In the genomic region with DNA sequence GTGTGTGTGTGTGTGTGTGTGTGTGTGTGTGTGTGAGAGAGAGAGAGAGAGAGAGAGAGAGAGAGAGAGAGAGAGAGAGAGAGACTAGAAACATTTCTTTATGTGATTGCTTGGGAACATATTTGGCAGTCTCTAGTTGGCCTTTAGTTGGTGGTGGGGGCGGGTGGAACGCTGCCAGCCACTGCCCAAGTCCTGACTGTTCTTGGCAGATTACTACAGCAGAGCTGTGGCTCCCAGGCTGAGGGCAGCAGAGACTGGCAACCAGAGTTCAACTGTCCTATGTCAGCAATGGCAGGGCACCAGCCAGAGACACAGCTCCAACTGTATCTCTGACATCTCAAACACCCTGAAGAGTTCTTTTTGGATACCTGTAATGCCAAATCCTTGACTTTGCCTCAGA, we compare ENCODE assay signal across 17 mouse cellular contexts. TPM values are rescaled to one million over a fixed set of nuclear protein-coding genes. Genes with fewer than 3 reads are reported as not detected.
DNase-seq lines count a peak whose midpoint lies in the region; ATAC-seq lines count a peak whose summit lies in the region.
"Had no signal": no experiment of that assay in that cellular context is flagged by ENCODE, and none has a peak within 500 bp of the region (broad histone marks: within the 10 kb centered on the region; RNA-seq: fewer than 3 reads in every experiment).

No protein-coding gene starts in this region.

- peaks cover 10% of the 10 kb centered on the region for H3K4me1 ChIP-seq in heart, embryonic 15.5 days (replicated peaks)
- H3K4me1 ChIP-seq in heart, embryonic 11.5 days (ENCODE audit: control insufficient read depth, insufficient read depth, low read length): no peaks in the 10 kb centered on the region
- H3K4me1 ChIP-seq: embryonic facial prominence, embryonic 10.5 days; hindbrain, embryonic 13.5 days; midbrain, embryonic 12.5 days had no signal

- no peak overlapping the region for H3K9ac ChIP-seq in heart, embryonic 15.5 days
- H3K9ac ChIP-seq in heart, embryonic 11.5 days (ENCODE audit: low read depth, low read length): no peak overlapping the region
- H3K9ac ChIP-seq: hindbrain, embryonic 13.5 days; midbrain, embryonic 12.5 days had no signal

- no peak overlapping the region for H3K4me3 ChIP-seq in heart, embryonic 15.5 days
- no peak overlapping the region for H3K4me3 ChIP-seq in heart, embryonic 11.5 days (ENCODE audit: low read depth, low read length)
- H3K4me3 ChIP-seq: embryonic facial prominence, embryonic 10.5 days; hindbrain, embryonic 13.5 days; midbrain, embryonic 12.5 days had no signal

- WGBS in heart, embryonic 15.5 days: 50% methylated on average over 2 of the region's 2 CpGs
- 70% methylated on average over 2 of the region's 2 CpGs for WGBS in heart, embryonic 11.5 days (ENCODE audit: insufficient replicate concordance)

- peak; percentile 35; the same call in 1 of the 2 replicates for ATAC-seq in heart, embryonic 15.5 days (replicated peaks; ENCODE audit: insufficient number of reproducible peaks, insufficient read depth, low FRiP score, low read depth)
- ATAC-seq in heart, embryonic 11.5 days (replicated peaks; ENCODE audit: insufficient number of reproducible peaks, low FRiP score, low TSS enrichment): no peak
- ATAC-seq: activated CD4-positive, CD25-positive, alpha-beta regulatory T cell, adult 4 months had no signal

- H3K27me3 ChIP-seq in heart, embryonic 15.5 days: no peaks in the 10 kb centered on the region
- H3K27me3 ChIP-seq in heart, embryonic 11.5 days (ENCODE audit: control insufficient read depth, insufficient read depth, low read length): no peaks in the 10 kb centered on the region
- H3K27me3 ChIP-seq: CH12.LX; midbrain, embryonic 12.5 days had no signal

- peak; percentile 56 for DNase-seq in adrenal gland, postnatal 10 days
- no peak for DNase-seq in adrenal gland, adult 8-10 months
- DNase-seq in kidney, postnatal 10 days: peak; percentile 39
- DNase-seq in kidney, postnatal 4 days: no peak
- DNase-seq in NIH3T3 (ENCODE audit: low read depth): peak; percentile 66
- no peak for DNase-seq in urinary bladder, postnatal 10 days (ENCODE audit: low spot score)
- DNase-seq: kidney, adult 11 months; right cerebral cortex, postnatal 14 days had no signal

- no peaks in the 10 kb centered on the region for H3K9me3 ChIP-seq in heart, embryonic 15.5 days (replicated peaks)
- H3K9me3 ChIP-seq in heart, embryonic 11.5 days (replicated peaks; ENCODE audit: control insufficient read depth, low read length): no peaks in the 10 kb centered on the region
- H3K9me3 ChIP-seq: embryonic facial prominence, embryonic 10.5 days; hindbrain, embryonic 13.5 days; midbrain, embryonic 12.5 days had no signal

- H3K4me2 ChIP-seq in heart, embryonic 15.5 days: no peak overlapping the region
- H3K4me2 ChIP-seq in heart, embryonic 11.5 days: no peak overlapping the region
- H3K4me2 ChIP-seq: hindbrain, embryonic 13.5 days; midbrain, embryonic 12.5 days had no signal

- no peaks in the 10 kb centered on the region for H3K36me3 ChIP-seq in heart, embryonic 15.5 days
- no peaks in the 10 kb centered on the region for H3K36me3 ChIP-seq in heart, embryonic 11.5 days (ENCODE audit: control insufficient read depth, insufficient read depth, low read length)
- H3K36me3 ChIP-seq: embryonic facial prominence, embryonic 10.5 days; hindbrain, embryonic 13.5 days; midbrain, embryonic 12.5 days had no signal

- H3K27ac ChIP-seq in heart, embryonic 15.5 days: peak overlapping the region; percentile 38; the same call in 1 of the 2 replicates
- H3K27ac ChIP-seq in heart, embryonic 11.5 days (ENCODE audit: low read depth, low read length): no peak overlapping the region
- H3K27ac ChIP-seq: embryonic facial prominence, embryonic 10.5 days; hindbrain, embryonic 13.5 days; midbrain, embryonic 12.5 days had no signal

RNA-seq across cellular contexts. Expression of gene Cpt2, which starts 20.7 kb away (rescaled TPM):
- total RNA-seq in adrenal gland, postnatal 10 days (2021): 100 to 1,000 TPM; 269 to 277 TPM
- 100 to 1,000 TPM in 3 of 4 experiments, 10 to 100 TPM in 1; 92.3 to 198 (median 141) TPM for total RNA-seq in adrenal gland, adult 8-10 months (2022)
- 54.0 and 55.1 TPM in 2 replicates for polyA plus RNA-seq in heart, embryonic 15.5 days (2015; fragmentation: Nextera tagmentation; extraction: Ambion mirVana)
- 58.2 and 66.2 TPM in 2 replicates for polyA plus RNA-seq in heart, embryonic 11.5 days (2014; fragmentation: Nextera tagmentation; extraction: Ambion mirVana)

RNA-seq across cellular contexts. Expression of gene Slc1a7, which starts 24.0 kb away (rescaled TPM):
- under 1 TPM; 0.15 to 0.39 TPM for total RNA-seq in adrenal gland, postnatal 10 days (2021)
- under 1 TPM; 0.35 to 0.73 (median 0.49) TPM for total RNA-seq in adrenal gland, adult 8-10 months (2022)
- 0.05 TPM in 2 replicates for polyA plus RNA-seq in heart, embryonic 15.5 days (2015; fragmentation: Nextera tagmentation; extraction: Ambion mirVana)
- polyA plus RNA-seq in heart, embryonic 11.5 days (2014; fragmentation: Nextera tagmentation; extraction: Ambion mirVana): not detected in 2 replicates
- total RNA-seq: CH12.LX; gastrocnemius, postnatal 4 days had no signal
- polyA plus RNA-seq: embryonic facial prominence, embryonic 10.5 days; hindbrain, embryonic 13.5 days; liver, embryonic 16.5 days; midbrain, embryonic 12.5 days had no signal

RNA-seq across cellular contexts. Expression of gene 0610037L13Rik, which starts 54.5 kb away (rescaled TPM):
- total RNA-seq in adrenal gland, postnatal 10 days (2021): 10 to 100 TPM; 68.6 to 80.0 TPM
- 10 to 100 TPM; 75.0 to 83.5 (median 78.4) TPM for total RNA-seq in adrenal gland, adult 8-10 months (2022)
- polyA plus RNA-seq in heart, embryonic 15.5 days (2015; fragmentation: Nextera tagmentation; extraction: Ambion mirVana): 91.2 and 97.0 TPM in 2 replicates
- polyA plus RNA-seq in heart, embryonic 11.5 days (2014; fragmentation: Nextera tagmentation; extraction: Ambion mirVana): 104 and 106 TPM in 2 replicates

Comparison
In these comparisons a context has a peak if more than half of its experiments do, and no peak if none do; other contexts are left out.
1. DNase-seq: peak in adrenal gland, postnatal 10 days (single experiment), kidney, postnatal 10 days (single experiment) and NIH3T3 (single experiment); none in adrenal gland, adult 8-10 months (single experiment), kidney, postnatal 4 days (0 of 2) and urinary bladder, postnatal 10 days (single experiment).